Mouse (Mus musculus): ENCODE results near the gene Pibf1. TPM values are rescaled to one million over a fixed set of nuclear protein-coding genes. Genes with fewer than 3 reads are reported as not detected.

The Pibf1 gene
- polyA plus RNA-seq, 1 experiment from 2014 or later: 19.6 TPM

- 42% methylated on average over 1 of the region's 1 CpGs for WGBS
- no peak overlapping the region for H3K4me3 ChIP-seq
- no peak overlapping the region for H3K9ac ChIP-seq (replicated peaks)
- no peak overlapping the region for H3K4me2 ChIP-seq (replicated peaks)
- H3K36me3 ChIP-seq: no peaks in the 10 kb centered on the region
- no peak overlapping the region for H3K27ac ChIP-seq (replicated peaks)
- H3K9me3 ChIP-seq: no peaks in the 10 kb centered on the region
- ATAC-seq (replicated peaks): no peak
- no peaks in the 10 kb centered on the region for H3K27me3 ChIP-seq
- H3K4me1 ChIP-seq: 0 out of 2 replicates have a peak, but pooled peaks cover 5% of the 10 kb centered on the region
Observed at GRCm38 (mm10) chr14:99146841-99147240, 47.6 kb downstream of the Pibf1 start.

GRCm38 (mm10) chr14:99152683-99153082, 53.5 kb downstream of the Pibf1 start:
- no peaks in the 10 kb centered on the region for H3K4me1 ChIP-seq
- no peaks in the 10 kb centered on the region for H3K27me3 ChIP-seq
- no peak overlapping the region for H3K4me3 ChIP-seq
- H3K27ac ChIP-seq (replicated peaks): no peak overlapping the region
- ATAC-seq (replicated peaks): no peak
- H3K9ac ChIP-seq (replicated peaks): no peak overlapping the region
- WGBS: 92% methylated on average over 4 of the region's 4 CpGs
- no peaks in the 10 kb centered on the region for H3K9me3 ChIP-seq
- H3K36me3 ChIP-seq: peaks cover 11% of the 10 kb centered on the region
- no peak overlapping the region for H3K4me2 ChIP-seq (replicated peaks)

- Histone ChIP-seq H3K4me3 (no peak overlapping the region), H3K27me3 (no peaks in the 10 kb centered on the region), H3K4me2 (replicated peaks) (no peak overlapping the region), H3K27ac (replicated peaks) (no peak overlapping the region), H3K9ac (replicated peaks) (no peak overlapping the region), H3K36me3 (peaks cover 7% of the 10 kb centered on the region), H3K4me1 (no peaks in the 10 kb centered on the region), H3K9me3 (no peaks in the 10 kb centered on the region)
- ATAC-seq (replicated peaks): no peak
- WGBS: 70% methylated on average over 6 of the region's 6 CpGs
Observed at GRCm38 (mm10) chr14:99159940-99160339, 60.7 kb downstream of the Pibf1 start.

- Histone ChIP-seq H3K9ac (replicated peaks) (no peak overlapping the region), H3K4me2 (replicated peaks) (no peak overlapping the region), H3K4me1 (no peaks in the 10 kb centered on the region), H3K27me3 (no peaks in the 10 kb centered on the region), H3K4me3 (no peak overlapping the region), H3K27ac (replicated peaks) (no peak overlapping the region), H3K9me3 (no peaks in the 10 kb centered on the region), H3K36me3 (no peaks in the 10 kb centered on the region)
- no peak for ATAC-seq (replicated peaks)
- WGBS: 95% methylated on average over 3 of the region's 3 CpGs
Observed at GRCm38 (mm10) chr14:99163051-99163450, 63.8 kb downstream of the Pibf1 start.

GRCm38 (mm10) chr14:99174138-99174745, 75.0 kb downstream of the Pibf1 start:
- H3K9ac ChIP-seq (replicated peaks): no peak overlapping the region
- no peaks in the 10 kb centered on the region for H3K9me3 ChIP-seq
- no peak for ATAC-seq (replicated peaks)
- 0 out of 2 replicates have a peak, but pooled peaks cover under 1% of the 10 kb centered on the region for H3K36me3 ChIP-seq
- no peak overlapping the region for H3K4me2 ChIP-seq (replicated peaks)
- H3K4me3 ChIP-seq: no peak overlapping the region
- 77% methylated on average over 4 of the region's 4 CpGs for WGBS
- H3K4me1 ChIP-seq: no peaks in the 10 kb centered on the region
- no peak overlapping the region for H3K27ac ChIP-seq (replicated peaks)
- H3K27me3 ChIP-seq: no peaks in the 10 kb centered on the region

- Histone ChIP-seq H3K4me3 (no peak overlapping the region), H3K9ac (replicated peaks) (no peak overlapping the region), H3K4me2 (replicated peaks) (no peak overlapping the region), H3K27ac (replicated peaks) (no peak overlapping the region), H3K4me1 (no peaks in the 10 kb centered on the region), H3K36me3 (0 out of 2 replicates have a peak, but pooled peaks cover 5% of the 10 kb centered on the region), H3K9me3 (no peaks in the 10 kb centered on the region), H3K27me3 (no peaks in the 10 kb centered on the region)
- 51% methylated on average over 9 of the region's 9 CpGs for WGBS
- ATAC-seq (replicated peaks): no peak
Observed at GRCm38 (mm10) chr14:99176559-99176958, 77.3 kb downstream of the Pibf1 start.

- Histone ChIP-seq H3K27me3 (no peaks in the 10 kb centered on the region), H3K27ac (replicated peaks) (no peak overlapping the region), H3K4me2 (replicated peaks) (no peak overlapping the region), H3K4me1 (no peaks in the 10 kb centered on the region), H3K9me3 (no peaks in the 10 kb centered on the region), H3K36me3 (no peaks in the 10 kb centered on the region), H3K9ac (replicated peaks) (no peak overlapping the region), H3K4me3 (no peak overlapping the region)
- WGBS: 95% methylated on average over 5 of the region's 5 CpGs
- ATAC-seq (replicated peaks): no peak
Observed at GRCm38 (mm10) chr14:99190153-99190790, 91.0 kb downstream of the Pibf1 start.

- H3K9me3 ChIP-seq: no peaks in the 10 kb centered on the region
- H3K4me3 ChIP-seq: no peak overlapping the region
- no peak overlapping the region for H3K9ac ChIP-seq (replicated peaks)
- ATAC-seq (replicated peaks): no peak
- H3K4me2 ChIP-seq (replicated peaks): no peak overlapping the region
- H3K4me1 ChIP-seq: no peaks in the 10 kb centered on the region
- no peak overlapping the region for H3K27ac ChIP-seq (replicated peaks)
- WGBS: 93% methylated on average over 2 of the region's 2 CpGs
- H3K36me3 ChIP-seq: 0 out of 2 replicates have a peak, but pooled peaks cover 2% of the 10 kb centered on the region
- H3K27me3 ChIP-seq: no peaks in the 10 kb centered on the region
Observed at GRCm38 (mm10) chr14:99205865-99206264, 106.6 kb downstream of the Pibf1 start.

GRCm38 (mm10) chr14:99206591-99206990, 107.4 kb downstream of the Pibf1 start:
- Histone ChIP-seq H3K4me2 (replicated peaks) (no peak overlapping the region), H3K27me3 (no peaks in the 10 kb centered on the region), H3K27ac (replicated peaks) (no peak overlapping the region), H3K4me3 (no peak overlapping the region), H3K9ac (replicated peaks) (no peak overlapping the region), H3K4me1 (no peaks in the 10 kb centered on the region), H3K9me3 (no peaks in the 10 kb centered on the region), H3K36me3 (peaks cover 6% of the 10 kb centered on the region; the same call in 1 of the 2 replicates)
- no peak for ATAC-seq (replicated peaks)
- WGBS: 96% methylated on average over 5 of the region's 5 CpGs

GRCm38 (mm10) chr14:99210431-99210830, 111.2 kb downstream of the Pibf1 start:
- 88% methylated on average over 5 of the region's 5 CpGs for WGBS

GRCm38 (mm10) chr14:99218396-99219012, 119.3 kb downstream of the Pibf1 start:
- Histone ChIP-seq H3K9ac (replicated peaks) (no peak overlapping the region), H3K9me3 (no peaks in the 10 kb centered on the region), H3K4me3 (no peak overlapping the region), H3K36me3 (no peaks in the 10 kb centered on the region), H3K4me1 (peaks cover 5% of the 10 kb centered on the region), H3K27me3 (no peaks in the 10 kb centered on the region), H3K4me2 (replicated peaks) (no peak overlapping the region), H3K27ac (replicated peaks) (no peak overlapping the region)
- no peak for ATAC-seq (replicated peaks)
- 74% methylated on average over 7 of the region's 7 CpGs for WGBS

More at GRCm38 (mm10) chr14:99210431-99210830, 111.2 kb downstream of the Pibf1 start:
- Histone ChIP-seq H3K36me3 (peaks cover 6% of the 10 kb centered on the region; the same call in 1 of the 2 replicates), H3K4me1 (no peaks in the 10 kb centered on the region), H3K4me2 (replicated peaks) (no peak overlapping the region), H3K27ac (replicated peaks) (no peak overlapping the region), H3K9me3 (no peaks in the 10 kb centered on the region), H3K27me3 (no peaks in the 10 kb centered on the region), H3K9ac (replicated peaks) (no peak overlapping the region), H3K4me3 (no peak overlapping the region)
- no peak for ATAC-seq (replicated peaks)

- Histone ChIP-seq H3K4me2 (replicated peaks) (no peak overlapping the region), H3K4me1 (peaks cover 5% of the 10 kb centered on the region), H3K4me3 (no peak overlapping the region), H3K36me3 (no peaks in the 10 kb centered on the region), H3K27ac (replicated peaks) (no peak overlapping the region), H3K9ac (replicated peaks) (no peak overlapping the region), H3K27me3 (no peaks in the 10 kb centered on the region), H3K9me3 (no peaks in the 10 kb centered on the region)
- ATAC-seq (replicated peaks): peak; percentile 55; the same call in 1 of the 2 replicates
- WGBS: 5% methylated on average over 9 of the region's 9 CpGs
Observed at GRCm38 (mm10) chr14:99219757-99220171, 120.5 kb downstream of the Pibf1 start.

Data from forebrain, embryonic 15.5 days (tissue).